Mouse (Mus musculus) layer of hippocampus, postnatal 36 days (tissue): ENCODE measurements at regions not wholly inside any gene's neighbourhood (a gene's known extent, or its start where the extent isn't known, plus 50 kb on each side); places are given as distances from the start of the nearest gene placed in this dataset.

Experiments
- DNase-seq, 2 experiments: peaks; one replicate each; pipeline ENCODE4 v3.0.0; 2022

- DNase-seq, result no peak
Observed at GRCm38 (mm10) chr2:77358176-77358575, 77.8 kb upstream of the Sestd1 start.

GRCm38 (mm10) chr2:77356798-77357197 lies 76.4 kb upstream of the Sestd1 start:
- no peak for DNase-seq

- DNase-seq, result no peak
Observed at GRCm38 (mm10) chr2:77351987-77352628, 71.7 kb upstream of the Sestd1 start.

- no peak for DNase-seq
Observed at GRCm38 (mm10) chr2:77347027-77347426, 66.6 kb upstream of the Sestd1 start.

GRCm38 (mm10) chr2:77343736-77344440 lies 63.5 kb upstream of the Sestd1 start:
- DNase-seq, result no peak

- no peak for DNase-seq
Observed at GRCm38 (mm10) chr2:77342416-77342815, 62.0 kb upstream of the Sestd1 start.

- peak; percentile 92 to 94 for DNase-seq
Observed at GRCm38 (mm10) chr2:77341575-77342332, 61.4 kb upstream of the Sestd1 start.

- no peak for DNase-seq
Observed at GRCm38 (mm10) chr2:77340076-77340475, 59.7 kb upstream of the Sestd1 start.

- DNase-seq, result no peak
Observed at GRCm38 (mm10) chr2:77337786-77338406, 57.5 kb upstream of the Sestd1 start.

GRCm38 (mm10) chr2:77337318-77337717 lies 56.9 kb upstream of the Sestd1 start:
- no peak for DNase-seq

GRCm38 (mm10) chr2:77336810-77337209 lies 56.4 kb upstream of the Sestd1 start:
- DNase-seq, result no peak

GRCm38 (mm10) chr2:77334706-77335105 lies 54.3 kb upstream of the Sestd1 start:
- no peak for DNase-seq

- no peak for DNase-seq
Observed at GRCm38 (mm10) chr2:77333394-77334079, 53.1 kb upstream of the Sestd1 start.
